Mouse (Mus musculus) T-cell, adult 2 months (primary cell): Measurements from ENCODE around the gene Rnf185.

Experiments used
- DNase-seq: peaks from one replicate; pipeline ENCODE4 v3.0.0; 2022; ENCODE audit warnings: low spot score

Gene Rnf185

GRCm38 (mm10) chr11:3452167-3452639 lies at the start of gene Rnf185:
Rnf185 (minus strand) TSS chr11:3452363.
- peak; percentile 94 for DNase-seq

GRCm38 (mm10) chr11:3497296-3497695 lies 45.1 kb upstream of the Rnf185 start:
- DNase-seq: no peak

GRCm38 (mm10) chr11:3496756-3497155 lies 44.6 kb upstream of the Rnf185 start:
- no peak for DNase-seq

- DNase-seq: no peak
Measured at GRCm38 (mm10) chr11:3495496-3495895, 43.3 kb upstream of the Rnf185 start.

GRCm38 (mm10) chr11:3494857-3495256 lies 42.7 kb upstream of the Rnf185 start:
- no peak for DNase-seq

- no peak for DNase-seq
Measured at GRCm38 (mm10) chr11:3492748-3493147, 40.6 kb upstream of the Rnf185 start.

- DNase-seq: no peak
Measured at GRCm38 (mm10) chr11:3489036-3489435, 36.9 kb upstream of the Rnf185 start.

GRCm38 (mm10) chr11:3487952-3488570 lies 35.9 kb upstream of the Rnf185 start, which contains the start of gene Pla2g3:
Pla2g3 (plus strand) TSS chr11:3488284.
- no peak for DNase-seq

GRCm38 (mm10) chr11:3486349-3486748 lies 34.2 kb upstream of the Rnf185 start:
- no peak for DNase-seq

GRCm38 (mm10) chr11:3483980-3484642 lies 31.9 kb upstream of the Rnf185 start:
- DNase-seq: no peak

- no peak for DNase-seq
Measured at GRCm38 (mm10) chr11:3475489-3475888, 23.3 kb upstream of the Rnf185 start.

GRCm38 (mm10) chr11:3474480-3475115 lies 22.4 kb upstream of the Rnf185 start:
- no peak for DNase-seq

- peak; percentile 62 for DNase-seq
Measured at GRCm38 (mm10) chr11:3472484-3472883, 20.3 kb upstream of the Rnf185 start.

- DNase-seq: no peak
Measured at GRCm38 (mm10) chr11:3471448-3471850, 19.3 kb upstream of the Rnf185 start.

GRCm38 (mm10) chr11:3462846-3463245 lies 10.7 kb upstream of the Rnf185 start:
- no peak for DNase-seq

- DNase-seq: no peak
Measured at GRCm38 (mm10) chr11:3459105-3459468, 6.9 kb upstream of the Rnf185 start.

- DNase-seq: no peak
Measured at GRCm38 (mm10) chr11:3458428-3459104, 6.4 kb upstream of the Rnf185 start.

GRCm38 (mm10) chr11:3456354-3456753 lies 4.2 kb upstream of the Rnf185 start:
- peak; percentile 58 for DNase-seq

- DNase-seq: no peak
Measured at GRCm38 (mm10) chr11:3454506-3454905, 2.3 kb upstream of the Rnf185 start.

GRCm38 (mm10) chr11:3453467-3453866 lies 1.3 kb upstream of the Rnf185 start:
- no peak for DNase-seq

GRCm38 (mm10) chr11:3452769-3453168 lies 606 bp upstream of the Rnf185 start:
- peak; percentile 23 for DNase-seq

GRCm38 (mm10) chr11:3451701-3452163 lies 431 bp downstream of the Rnf185 start:
- no peak for DNase-seq
